ENCODE assay signal across 8 mouse cellular contexts in genomic region chr10:127662666-127663253, GRCm38 (mm10). TPM values are rescaled to one million over a fixed set of nuclear protein-coding genes. Genes with fewer than 3 reads are reported as not detected.
DNase-seq lines count a peak whose midpoint lies in the region; ATAC-seq lines count a peak whose summit lies in the region.

No protein-coding gene starts in this region.

- H3K4me3 ChIP-seq in forebrain, embryonic 13.5 days = no peak overlapping the region
- H3K4me3 ChIP-seq in kidney, embryonic 14.5 days (ENCODE audit: low read length) = peak overlapping the region; percentile 15
- peak overlapping the region; percentile 11; the same call in 1 of the 2 replicates for H3K4me3 ChIP-seq in stomach, embryonic 14.5 days (ENCODE audit: low read depth, low read length)

- H3K9me3 ChIP-seq in forebrain, embryonic 13.5 days (replicated peaks) = no peaks in the 10 kb centered on the region
- H3K9me3 ChIP-seq in kidney, embryonic 14.5 days (ENCODE audit: control insufficient read depth, low read length) = no peaks in the 10 kb centered on the region
- no peaks in the 10 kb centered on the region for H3K9me3 ChIP-seq in stomach, embryonic 14.5 days (ENCODE audit: control insufficient read depth, low read depth, low read length)

- peaks cover 82% of the 10 kb centered on the region for H3K27me3 ChIP-seq in forebrain, embryonic 13.5 days
- H3K27me3 ChIP-seq in kidney, embryonic 14.5 days (ENCODE audit: control insufficient read depth, insufficient read depth, low read length) = no peaks in the 10 kb centered on the region
- H3K27me3 ChIP-seq in stomach, embryonic 14.5 days (ENCODE audit: control insufficient read depth, insufficient read depth, low read length) = no peaks in the 10 kb centered on the region

- no peak for ATAC-seq in forebrain, embryonic 13.5 days
- ATAC-seq in kidney, embryonic 14.5 days (ENCODE audit: low FRiP score, low TSS enrichment) = no peak
- ATAC-seq in stomach, embryonic 14.5 days (ENCODE audit: insufficient number of reproducible peaks, insufficient read depth, low FRiP score, low read depth) = no peak

- H3K9ac ChIP-seq in forebrain, embryonic 13.5 days = peak overlapping the region; percentile 21; the same call in 1 of the 2 replicates
- H3K9ac ChIP-seq in kidney, embryonic 14.5 days (ENCODE audit: low read depth, low read length) = peak overlapping the region; percentile 42
- H3K9ac ChIP-seq in stomach, embryonic 14.5 days (replicated peaks; ENCODE audit: low read depth, low read length) = no peak overlapping the region; the same call in 1 of the 2 replicates

- WGBS in forebrain, embryonic 13.5 days = 14% methylated on average over 19 of the region's 19 CpGs
- 19% methylated on average over 19 of the region's 19 CpGs for WGBS in kidney, embryonic 14.5 days
- 24% methylated on average over 19 of the region's 19 CpGs for WGBS in stomach, embryonic 14.5 days

- peak overlapping the region; percentile 27 for H3K4me2 ChIP-seq in forebrain, embryonic 13.5 days
- H3K4me2 ChIP-seq in kidney, embryonic 14.5 days (replicated peaks; ENCODE audit: low read depth, low read length) = peak overlapping the region; percentile 65
- peak overlapping the region; percentile 43 for H3K4me2 ChIP-seq in stomach, embryonic 14.5 days (replicated peaks; ENCODE audit: low read depth, low read length)

- no peaks in the 10 kb centered on the region for H3K36me3 ChIP-seq in forebrain, embryonic 13.5 days (ENCODE audit: poor library complexity, severe bottlenecking)
- peaks cover 50% of the 10 kb centered on the region for H3K36me3 ChIP-seq in kidney, embryonic 14.5 days (ENCODE audit: control insufficient read depth, insufficient read depth, low read length)
- H3K36me3 ChIP-seq in stomach, embryonic 14.5 days (ENCODE audit: control insufficient read depth, insufficient read depth, low read length) = peaks cover 23% of the 10 kb centered on the region

- DNase-seq in kidney, adult 11 months = peak; percentile 53
- DNase-seq in kidney, adult 9 months = no peak
- DNase-seq in T-cell, adult 2 months (ENCODE audit: low spot score) = peak; percentile 39
- DNase-seq in lung, postnatal 4 days = peak; percentile 64 to 71
- no peak for DNase-seq in Muller cell, postnatal 12 days (ENCODE audit: inconsistent ontology term)

- H3K27ac ChIP-seq in forebrain, embryonic 13.5 days = no peak overlapping the region
- peak overlapping the region; percentile 85 for H3K27ac ChIP-seq in kidney, embryonic 14.5 days (ENCODE audit: low read depth, low read length)
- peak overlapping the region; percentile 83 for H3K27ac ChIP-seq in stomach, embryonic 14.5 days (ENCODE audit: low read length)

- peaks cover 48% of the 10 kb centered on the region for H3K4me1 ChIP-seq in forebrain, embryonic 13.5 days
- H3K4me1 ChIP-seq in kidney, embryonic 14.5 days (ENCODE audit: control insufficient read depth, insufficient read depth, low read length) = peaks cover 66% of the 10 kb centered on the region
- H3K4me1 ChIP-seq in stomach, embryonic 14.5 days (ENCODE audit: control insufficient read depth, insufficient read depth, low read length) = peaks cover 52% of the 10 kb centered on the region

RNA-seq across cellular contexts. Expression of gene Nemp1, which starts 3.9 kb away (rescaled TPM):
- 6.7 and 7.0 TPM in 2 replicates for polyA plus RNA-seq in forebrain, embryonic 13.5 days (2015; fragmentation: Nextera tagmentation; extraction: Ambion mirVana)
- 7.6 and 12.4 TPM in 2 replicates for polyA plus RNA-seq in kidney, embryonic 14.5 days (2014; fragmentation: Nextera tagmentation; extraction: Ambion mirVana)
- polyA plus RNA-seq in stomach, embryonic 14.5 days (2014; fragmentation: Nextera tagmentation; extraction: Ambion mirVana) = 10.2 and 11.3 TPM in 2 replicates

RNA-seq across cellular contexts. Expression of gene Nab2, which starts 5.6 kb away (rescaled TPM):
- 1.6 and 2.0 TPM in 2 replicates for polyA plus RNA-seq in forebrain, embryonic 13.5 days (2015; fragmentation: Nextera tagmentation; extraction: Ambion mirVana)
- 19.0 and 19.8 TPM in 2 replicates for polyA plus RNA-seq in kidney, embryonic 14.5 days (2014; fragmentation: Nextera tagmentation; extraction: Ambion mirVana)
- 9.2 and 11.1 TPM in 2 replicates for polyA plus RNA-seq in stomach, embryonic 14.5 days (2014; fragmentation: Nextera tagmentation; extraction: Ambion mirVana)

RNA-seq across cellular contexts. Expression of gene Stat6, which starts 20.0 kb away (rescaled TPM):
- 2.6 and 2.7 TPM in 2 replicates for polyA plus RNA-seq in forebrain, embryonic 13.5 days (2015; fragmentation: Nextera tagmentation; extraction: Ambion mirVana)
- 14.0 and 18.9 TPM in 2 replicates for polyA plus RNA-seq in kidney, embryonic 14.5 days (2014; fragmentation: Nextera tagmentation; extraction: Ambion mirVana)
- 24.7 and 26.5 TPM in 2 replicates for polyA plus RNA-seq in stomach, embryonic 14.5 days (2014; fragmentation: Nextera tagmentation; extraction: Ambion mirVana)

RNA-seq across cellular contexts. Expression of gene Lrp1, which starts 41.8 kb away (rescaled TPM):
- 65.1 and 74.7 TPM in 2 replicates for polyA plus RNA-seq in forebrain, embryonic 13.5 days (2015; fragmentation: Nextera tagmentation; extraction: Ambion mirVana)
- 44.2 and 54.9 TPM in 2 replicates for polyA plus RNA-seq in kidney, embryonic 14.5 days (2014; fragmentation: Nextera tagmentation; extraction: Ambion mirVana)
- 98.0 and 99.3 TPM in 2 replicates for polyA plus RNA-seq in stomach, embryonic 14.5 days (2014; fragmentation: Nextera tagmentation; extraction: Ambion mirVana)

RNA-seq across cellular contexts. Expression of gene Myo1a, which starts 42.2 kb away (rescaled TPM):
- polyA plus RNA-seq in forebrain, embryonic 13.5 days (2015; fragmentation: Nextera tagmentation; extraction: Ambion mirVana) = 0.60 and 0.83 TPM in 2 replicates
- 0.20 and 0.45 TPM in 2 replicates for polyA plus RNA-seq in kidney, embryonic 14.5 days (2014; fragmentation: Nextera tagmentation; extraction: Ambion mirVana)
- polyA plus RNA-seq in stomach, embryonic 14.5 days (2014; fragmentation: Nextera tagmentation; extraction: Ambion mirVana) = 8.8 and 9.1 TPM in 2 replicates

Comparison
In these comparisons a context has a peak if more than half of its experiments do, and no peak if none do; other contexts are left out.
1. DNase-seq: peak in kidney, adult 11 months (single experiment), T-cell, adult 2 months (single experiment) and lung, postnatal 4 days (2 of 2); none in kidney, adult 9 months (single experiment) and Muller cell, postnatal 12 days (single experiment).
2. Peak in every context shown above with its lines, with median percentiles within 50 percentile points of each other: H3K4me2 ChIP-seq.